Mouse (Mus musculus) small intestine, adult 2 months (tissue): ENCODE results near the gene Adamts12. TPM values are rescaled to one million over a fixed set of nuclear protein-coding genes. Genes with fewer than 3 reads are reported as not detected.

Experiments used
- H3K27ac ChIP-seq: fragments of 200-500 bp; 2 replicates; pipeline ENCODE4 v1.5.1; 2012; ENCODE audit warnings: low read depth, low read length, control low read depth, inconsistent platforms; ENCODE audit not compliant: insufficient read depth
- H3K27me3 ChIP-seq: fragments of 200-500 bp; 2 replicates; pipeline ENCODE4 v1.6.1; 2012; ENCODE audit warnings: mild to moderate bottlenecking, moderate library complexity, low read length, inconsistent platforms; ENCODE audit not compliant: control insufficient read depth, insufficient read depth
- H3K36me3 ChIP-seq: fragments of 200-500 bp; 2 replicates; pipeline ENCODE4 v1.6.1; 2012; ENCODE audit warnings: mild to moderate bottlenecking, low read length, control low read depth, inconsistent platforms; ENCODE audit not compliant: control insufficient read depth, insufficient read depth
- H3K4me1 ChIP-seq: fragments of 200-500 bp; 2 replicates; pipeline ENCODE4 v1.6.1; 2012; ENCODE audit warnings: low read length, inconsistent platforms, mixed read lengths; ENCODE audit not compliant: control insufficient read depth, insufficient read depth, insufficient read length
- H3K4me3 ChIP-seq: fragments of 200-500 bp; 2 replicates; pipeline ENCODE4 v1.5.1; 2012; ENCODE audit warnings: low read depth, mild to moderate bottlenecking, control low read depth, inconsistent platforms, low read length, moderate library complexity
- CTCF ChIP-seq: fragments of 200-500 bp; IDR thresholded peaks from 2 replicates; pipeline ENCODE4 v1.5.1; 2012; ENCODE audit warnings: low read depth, mild to moderate bottlenecking, control low read depth, inconsistent platforms, low read length, moderate library complexity, mixed read lengths; ENCODE audit not compliant: insufficient replicate concordance, insufficient read length; ENCODE audit errors: extremely low read depth
- POLR2A ChIP-seq: fragments of 200-500 bp; IDR thresholded peaks from 2 replicates; pipeline ENCODE4 v1.6.1; 2012; ENCODE audit warnings: low read depth, mild to moderate bottlenecking, control low read depth, inconsistent platforms, low read length, moderate library complexity
- WGBS: fragments of 180-500 bp; shearing (Covaris S2); methylation state at CpG from one replicate; pipeline ENCODE4 v1.1.7; 2018; 5-methylcytosine and 5-hydroxymethylcytosine counted together
- polyA plus RNA-seq: library from polyadenylated mRNA; depleted of rRNA; stranded (reverse); fragments of >200 nt; gene quantifications from 2 replicates; pipeline ENCODE4 v1.2.3, GENCODE M21; 2012

Gene Adamts12
- polyA plus RNA-seq, 1 experiment = 0.28 TPM

DNA sequence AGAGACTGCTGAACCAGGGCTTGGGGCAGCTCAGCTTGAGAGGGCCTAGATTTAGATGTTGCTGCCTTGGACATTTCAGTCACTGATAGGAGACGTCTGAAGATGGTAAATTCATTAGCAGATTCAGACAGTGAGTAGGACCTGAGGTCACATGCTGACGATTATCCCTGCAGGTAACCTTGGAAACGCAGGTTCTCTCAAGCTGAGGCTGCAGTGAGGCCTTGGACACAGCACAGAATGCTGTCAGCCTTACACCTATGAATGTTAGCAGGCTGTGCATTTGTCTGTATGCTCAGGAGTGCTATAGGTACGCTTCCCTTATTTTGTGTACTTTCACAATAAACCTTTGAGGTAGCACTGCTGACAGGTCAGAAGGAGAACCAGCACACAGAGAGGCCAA lies 36.3 kb downstream of the Adamts12 start:
- 70% methylated on average over 4 of the region's 4 CpGs for WGBS
- Histone ChIP-seq H3K4me1 (no peaks in the 10 kb centered on the region), H3K27me3 (no peaks in the 10 kb centered on the region; the same call in 1 of the 2 replicates), H3K4me3 (no peak overlapping the region), H3K27ac (no peak overlapping the region), H3K36me3 (no peaks in the 10 kb centered on the region)
- TF ChIP-seq CTCF (no peak), POLR2A (no peak)

DNA sequence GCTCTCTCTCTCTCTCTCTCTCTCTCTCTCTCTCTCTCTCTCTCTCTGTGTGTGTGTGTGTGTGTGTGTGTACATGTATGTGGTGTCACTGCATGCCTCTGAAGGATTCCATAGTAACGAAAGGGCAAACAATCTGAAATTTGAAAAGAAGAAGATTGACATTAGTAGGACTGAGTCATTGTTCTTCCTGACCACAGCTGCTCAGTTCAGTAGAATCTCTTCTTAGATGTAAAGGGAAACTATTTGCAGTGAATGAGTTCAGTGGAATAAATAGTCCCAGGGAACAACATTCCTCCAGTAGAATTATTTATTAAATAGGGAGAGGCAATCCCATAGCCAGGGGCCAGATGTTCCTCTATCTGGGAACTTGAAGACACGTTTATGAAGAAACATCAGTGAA lies 40.5 kb downstream of the Adamts12 start:
- H3K4me3 ChIP-seq = no peak overlapping the region
- 60% methylated on average over 2 of the region's 2 CpGs for WGBS
- no peaks in the 10 kb centered on the region for H3K4me1 ChIP-seq
- TF ChIP-seq CTCF (no peak), POLR2A (no peak)
- H3K27ac ChIP-seq = no peak overlapping the region
- H3K36me3 ChIP-seq = no peaks in the 10 kb centered on the region
- H3K27me3 ChIP-seq = no peaks in the 10 kb centered on the region

- Histone ChIP-seq H3K4me1 (no peaks in the 10 kb centered on the region), H3K27ac (no peak overlapping the region), H3K4me3 (no peak overlapping the region), H3K36me3 (no peaks in the 10 kb centered on the region), H3K27me3 (no peaks in the 10 kb centered on the region)
- WGBS = 77% methylated on average over 5 of the region's 5 CpGs
- TF ChIP-seq CTCF (no peak), POLR2A (no peak)
Observed at GRCm38 (mm10) chr15:11107376-11107775, 42.8 kb downstream of the Adamts12 start.

DNA sequence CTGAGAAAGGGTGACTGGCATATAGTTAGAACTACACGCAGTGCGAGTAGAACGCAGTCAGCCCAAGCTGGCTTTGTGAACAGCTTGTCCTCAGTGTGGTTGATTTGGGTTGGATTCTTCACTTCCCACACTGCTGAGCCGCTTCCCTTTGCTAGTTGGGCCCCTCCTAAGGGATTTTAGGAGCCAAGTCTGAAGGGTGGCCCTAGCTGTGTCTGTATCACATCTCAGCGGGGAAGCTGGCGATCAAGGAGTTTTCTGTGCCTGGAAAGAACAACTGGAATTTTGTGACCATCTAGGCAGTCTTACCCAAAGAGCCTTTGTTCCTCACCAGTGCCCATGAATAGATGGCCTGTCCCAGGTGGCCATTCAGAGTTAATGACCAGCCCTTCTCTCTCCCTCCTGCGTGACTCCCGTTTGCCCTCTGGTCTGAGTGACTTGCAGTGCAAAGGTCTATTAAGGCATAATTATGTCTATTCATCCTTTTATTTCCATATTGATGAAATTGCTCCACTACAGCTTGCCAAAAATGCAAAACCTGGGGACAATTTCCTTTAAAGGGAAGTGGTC lies 50.1 kb downstream of the Adamts12 start:
- 66% methylated on average over 8 of the region's 8 CpGs for WGBS
- no peak for TF ChIP-seq CTCF
- Histone ChIP-seq H3K36me3 (no peaks in the 10 kb centered on the region), H3K27ac (no peak overlapping the region), H3K4me1 (no peaks in the 10 kb centered on the region), H3K27me3 (no peaks in the 10 kb centered on the region), H3K4me3 (no peak overlapping the region)

GRCm38 (mm10) chr15:11116303-11116702 lies 51.7 kb downstream of the Adamts12 start:
- no peaks in the 10 kb centered on the region for H3K36me3 ChIP-seq
- 63% methylated on average over 2 of the region's 2 CpGs for WGBS
- H3K27ac ChIP-seq = no peak overlapping the region
- no peaks in the 10 kb centered on the region for H3K27me3 ChIP-seq
- TF ChIP-seq CTCF = no peak
- TF ChIP-seq POLR2A = no peak
- no peak overlapping the region for H3K4me3 ChIP-seq
- H3K4me1 ChIP-seq = no peaks in the 10 kb centered on the region

DNA sequence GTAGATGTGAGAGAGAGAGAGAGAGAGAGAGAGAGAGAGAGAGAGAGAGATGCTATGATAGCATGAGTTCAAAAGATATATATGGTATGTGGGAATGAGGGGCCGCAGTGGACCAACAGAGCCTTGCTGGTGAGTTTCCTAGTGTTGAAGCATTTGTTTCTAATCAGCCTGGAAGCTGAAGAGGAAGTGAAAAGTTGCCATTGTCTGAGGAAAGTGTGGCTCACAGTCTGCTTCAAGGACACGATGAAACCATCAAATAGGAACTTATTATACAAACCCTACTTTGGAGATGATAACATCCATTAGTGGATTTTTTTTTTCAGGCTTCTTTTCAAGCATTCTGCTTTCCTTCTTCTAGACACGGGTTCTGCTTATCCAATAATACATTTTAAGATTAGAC lies 52.3 kb downstream of the Adamts12 start:
- Histone ChIP-seq H3K27me3 (no peaks in the 10 kb centered on the region), H3K27ac (no peak overlapping the region), H3K4me1 (no peaks in the 10 kb centered on the region), H3K4me3 (no peak overlapping the region), H3K36me3 (no peaks in the 10 kb centered on the region)
- 60% methylated on average over 3 of the region's 3 CpGs for WGBS
- TF ChIP-seq POLR2A = no peak
- TF ChIP-seq CTCF = no peak

DNA sequence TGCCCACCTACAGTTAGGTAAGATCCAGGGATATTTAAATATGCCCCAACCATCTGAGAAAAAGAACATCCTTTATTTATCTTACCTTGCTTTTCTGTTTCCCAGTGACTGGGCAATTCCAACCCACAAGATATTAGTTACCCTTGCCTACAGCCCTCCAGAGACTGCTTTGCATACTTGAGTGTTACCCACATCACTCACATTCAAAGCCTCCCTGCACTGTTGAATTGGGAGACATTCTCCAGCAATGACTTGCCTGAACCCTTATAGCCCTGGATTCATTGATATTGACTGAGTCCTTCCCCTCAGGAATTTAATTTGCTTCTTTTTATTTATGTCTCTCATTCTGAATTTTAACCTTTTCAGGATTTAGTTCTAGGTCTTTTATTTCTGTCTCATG lies 53.8 kb downstream of the Adamts12 start:
- Histone ChIP-seq H3K4me1 (no peaks in the 10 kb centered on the region), H3K27ac (no peak overlapping the region), H3K36me3 (no peaks in the 10 kb centered on the region), H3K27me3 (no peaks in the 10 kb centered on the region), H3K4me3 (no peak overlapping the region)
- TF ChIP-seq CTCF (no peak), POLR2A (no peak)
